Mouse (Mus musculus) heart, postnatal 25 days (tissue): ENCODE results near the gene Adap2. TPM values are rescaled to one million over a fixed set of nuclear protein-coding genes. Genes with fewer than 3 reads are reported as not detected.

Experiments
- total RNA-seq, 2 experiments: library from RNA; stranded (reverse); gene quantifications; 2 replicates each; pipeline ENCODE4 v1.2.3; 2021

Gene Adap2
- total RNA-seq, 2 experiments from 2014 or later = 10.3 to 15.1 TPM

Other genes with a start within 250 kb of the Adap2 start
- 10 to 100 TPM; 20.9 to 23.2 TPM for gene Utp6, start 191.7 kb upstream of the Adap2 start, total RNA-seq
- gene Suz12, start 161.0 kb upstream of the Adap2 start, total RNA-seq = 10 to 100 TPM; 24.9 to 27.2 TPM
- gene Crlf3, start 73.1 kb upstream of the Adap2 start, total RNA-seq = 10 to 100 TPM; 13.5 to 14.3 TPM
- under 1 TPM; 0.86 to 0.89 TPM for gene Atad5, start 64.7 kb upstream of the Adap2 start, total RNA-seq
- gene Tefm, start 11.9 kb upstream of the Adap2 start, total RNA-seq = 10 to 100 TPM; 25.8 to 29.7 TPM
- 1 to 10 TPM; 5.8 to 6.0 TPM for gene Rnf135, start 29.7 kb downstream of the Adap2 start, total RNA-seq
- gene Rhot1, start 54.9 kb downstream of the Adap2 start, total RNA-seq = 10 to 100 TPM; 62.4 to 68.1 TPM
- gene Rhbdl3, start 146.8 kb downstream of the Adap2 start, total RNA-seq = 1 to 10 TPM; 7.0 to 7.5 TPM
- 10 to 100 TPM; 22.1 to 22.9 TPM for gene 5730455P16Rik, start 223.9 kb downstream of the Adap2 start, total RNA-seq
- gene Zfp207, start 229.2 kb downstream of the Adap2 start, total RNA-seq = 10 to 100 TPM; 68.5 to 79.5 TPM